Mouse (Mus musculus) stomach, embryonic 14.5 days (tissue): ENCODE measurements around the gene Gm20388. TPM values are rescaled to one million over a fixed set of nuclear protein-coding genes. Genes with fewer than 3 reads are reported as not detected.

ENCODE experiments used
- ATAC-seq: fragments of 200-750 bp; cut with Nextera tagmentation; 2 replicates; pipeline ENCODE4 v1.8.0; 2017; ENCODE audit warnings: low read depth, moderate TSS enrichment; ENCODE audit not compliant: insufficient number of reproducible peaks, insufficient read depth, low FRiP score
- H3K27ac ChIP-seq: fragments of 300-500 bp; sonication (generic); 2 replicates; pipeline ENCODE4 v1.5.1; 2014; ENCODE audit warnings: mild to moderate bottlenecking, low read length, moderate library complexity, mixed read lengths
- H3K27me3 ChIP-seq: fragments of 300-500 bp; sonication (generic); 2 replicates; pipeline ENCODE4 v1.6.1; 2014; ENCODE audit warnings: low read length, control low read depth, mixed read lengths; ENCODE audit not compliant: control insufficient read depth, insufficient read depth
- H3K36me3 ChIP-seq: fragments of 300-500 bp; sonication (generic); 2 replicates; pipeline ENCODE4 v1.6.1; 2014; ENCODE audit warnings: mild to moderate bottlenecking, control low read depth, low read length, moderate library complexity, mixed read lengths; ENCODE audit not compliant: control insufficient read depth, insufficient read depth
- H3K4me1 ChIP-seq: fragments of 300-500 bp; sonication (generic); 2 replicates; pipeline ENCODE4 v1.6.1; 2014; ENCODE audit warnings: low read length, control low read depth, mixed read lengths; ENCODE audit not compliant: control insufficient read depth, insufficient read depth
- H3K4me2 ChIP-seq: fragments of 300-500 bp; sonication (generic); replicated peaks from 2 replicates; pipeline ENCODE4 v1.6.1; 2014; ENCODE audit warnings: low read depth, low read length, control low read depth
- H3K4me3 ChIP-seq: fragments of 300-500 bp; sonication (generic); 2 replicates; pipeline ENCODE4 v1.5.1; 2014; ENCODE audit warnings: low read depth, low read length, control low read depth
- H3K9ac ChIP-seq: fragments of 300-500 bp; sonication (generic); replicated peaks from 2 replicates; pipeline ENCODE4 v1.6.1; 2014; ENCODE audit warnings: low read depth, mild to moderate bottlenecking, control low read depth, low read length, moderate library complexity, mixed read lengths
- H3K9me3 ChIP-seq: fragments of 300-500 bp; sonication (generic); 2 replicates; pipeline ENCODE4 v1.6.1; 2016; ENCODE audit warnings: low read depth, low read length, control low read depth; ENCODE audit not compliant: control insufficient read depth
- WGBS: fragments of 180-500 bp; shearing (Covaris S2); extraction: QIAGEN DNeasy Blood & Tissue Kit; methylation state at CpG from one replicate; pipeline ENCODE4 v1.1.7; 2014; 5-methylcytosine and 5-hydroxymethylcytosine counted together
- polyA plus RNA-seq: library from polyadenylated mRNA; unstranded; fragments of >200 nt; fragmentation: Nextera tagmentation; extraction: Ambion mirVana; gene quantifications from 2 replicates; pipeline ENCODE4 v1.2.1, GENCODE M21; 2014

Gene Gm20388
- polyA plus RNA-seq, 1 experiment from 2014 or later, result 11.4 TPM

GRCm38 (mm10) chr8:121342931-121343330 lies 1432.3 kb downstream of the Gm20388 start:
- no peak overlapping the region for H3K4me2 ChIP-seq
- H3K4me3 ChIP-seq, result no peak overlapping the region
- ATAC-seq, result peak; percentile 16; the same call in 1 of the 2 replicates
- no peaks in the 10 kb centered on the region for H3K9me3 ChIP-seq
- peaks cover 21% of the 10 kb centered on the region for H3K4me1 ChIP-seq
- 24% methylated on average over 13 of the region's 13 CpGs for whole genome bisulfite sequencing
- peak overlapping the region; percentile 10; the same call in 1 of the 2 replicates for H3K27ac ChIP-seq
- H3K9ac ChIP-seq, result no peak overlapping the region
- no peaks in the 10 kb centered on the region for H3K27me3 ChIP-seq
- no peaks in the 10 kb centered on the region for H3K36me3 ChIP-seq

DNA sequence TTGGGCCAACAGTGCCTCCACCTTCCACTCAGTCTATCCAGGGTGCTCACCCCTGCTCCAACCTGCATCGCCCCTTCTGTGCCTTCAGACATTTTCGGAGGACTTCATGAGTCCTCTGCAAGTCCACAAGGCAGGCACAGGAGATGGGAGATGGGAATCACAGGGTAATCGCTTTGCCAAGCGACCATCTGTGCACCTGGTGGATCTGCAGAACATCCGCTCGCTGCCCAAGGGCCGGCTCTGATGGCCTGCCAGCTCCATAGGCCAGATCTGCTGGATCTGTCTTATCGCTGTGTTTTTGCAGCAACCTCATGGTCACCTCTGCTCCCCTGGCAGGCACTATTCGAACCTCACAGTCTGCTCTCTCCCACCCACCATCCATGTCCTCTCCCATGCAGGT lies 1433.8 kb downstream of the Gm20388 start:
- Histone ChIP-seq H3K27me3 (no peaks in the 10 kb centered on the region), H3K4me3 (no peak overlapping the region), H3K27ac (no peak overlapping the region), H3K9me3 (no peaks in the 10 kb centered on the region), H3K9ac (no peak overlapping the region), H3K4me1 (peaks cover 29% of the 10 kb centered on the region), H3K4me2 (no peak overlapping the region), H3K36me3 (no peaks in the 10 kb centered on the region)
- ATAC-seq, result no peak
- WGBS, result 90% methylated on average over 9 of the region's 9 CpGs

- 53% methylated on average over 13 of the region's 13 CpGs for WGBS
- ATAC-seq, result no peak
- no peak overlapping the region for H3K4me2 ChIP-seq
- H3K27ac ChIP-seq, result no peak overlapping the region
- no peaks in the 10 kb centered on the region for H3K9me3 ChIP-seq
- H3K4me3 ChIP-seq, result no peak overlapping the region
- no peaks in the 10 kb centered on the region for H3K36me3 ChIP-seq
- peaks cover 29% of the 10 kb centered on the region for H3K4me1 ChIP-seq
- no peaks in the 10 kb centered on the region for H3K27me3 ChIP-seq
- H3K9ac ChIP-seq, result no peak overlapping the region
Observed at GRCm38 (mm10) chr8:121346175-121346574, 1435.5 kb downstream of the Gm20388 start.

DNA sequence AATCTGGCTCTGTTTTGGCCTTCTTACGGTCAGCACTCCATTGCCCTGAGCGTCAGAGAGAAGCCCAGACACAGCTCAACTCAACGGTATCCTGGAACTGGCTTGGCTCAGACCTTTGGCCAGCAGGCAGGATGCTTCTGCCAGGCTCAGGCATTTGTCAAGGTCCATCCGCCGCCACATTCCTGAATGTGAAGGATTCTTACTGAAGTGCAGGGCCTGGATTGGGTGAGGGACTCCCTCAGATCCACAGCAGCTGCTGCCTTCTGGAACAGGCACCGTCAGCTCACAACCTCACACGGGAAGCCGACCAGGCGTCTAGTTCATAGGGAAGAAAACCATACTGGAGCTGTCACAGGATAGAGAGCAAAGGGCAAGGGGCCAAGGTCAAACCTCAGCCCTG lies 1436.2 kb downstream of the Gm20388 start:
- no peak overlapping the region for H3K4me3 ChIP-seq
- no peaks in the 10 kb centered on the region for H3K9me3 ChIP-seq
- 28% methylated on average over 9 of the region's 9 CpGs for WGBS
- no peak for ATAC-seq
- no peak overlapping the region for H3K9ac ChIP-seq
- no peaks in the 10 kb centered on the region for H3K36me3 ChIP-seq
- no peaks in the 10 kb centered on the region for H3K27me3 ChIP-seq
- H3K4me2 ChIP-seq, result no peak overlapping the region
- H3K27ac ChIP-seq, result peak overlapping the region; percentile 44; the same call in 1 of the 2 replicates
- peaks cover 29% of the 10 kb centered on the region for H3K4me1 ChIP-seq

- no peak overlapping the region for H3K27ac ChIP-seq
Observed at GRCm38 (mm10) chr8:121348998-121349397, 1438.4 kb downstream of the Gm20388 start.

DNA sequence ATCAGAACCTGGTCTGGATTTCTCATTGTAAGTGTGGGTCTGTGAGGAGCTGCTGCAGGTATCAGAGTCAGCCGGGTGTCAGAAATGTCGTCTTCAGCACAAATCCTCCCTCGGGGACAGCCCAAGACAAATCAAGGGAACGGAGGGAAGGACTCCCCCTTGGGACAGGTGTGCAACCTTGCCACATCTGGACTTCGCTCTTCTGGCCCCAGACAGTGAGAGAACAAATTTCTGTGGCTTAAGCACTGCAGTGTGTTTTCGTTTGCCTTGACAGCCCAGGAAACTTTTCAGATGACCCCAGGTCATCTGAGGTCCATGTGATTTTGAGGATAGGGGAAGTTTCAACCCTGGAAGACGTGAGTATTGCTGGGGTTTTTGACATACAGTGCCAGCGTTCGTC lies 1440.2 kb downstream of the Gm20388 start:
- WGBS, result 60% methylated on average over 9 of the region's 9 CpGs

More at GRCm38 (mm10) chr8:121348998-121349397, 1438.4 kb downstream of the Gm20388 start:
- Histone ChIP-seq H3K27me3 (no peaks in the 10 kb centered on the region), H3K4me2 (no peak overlapping the region), H3K4me3 (no peak overlapping the region), H3K9me3 (no peaks in the 10 kb centered on the region), H3K9ac (no peak overlapping the region), H3K4me1 (peaks cover 17% of the 10 kb centered on the region), H3K36me3 (no peaks in the 10 kb centered on the region)
- ATAC-seq, result no peak
- 26% methylated on average over 4 of the region's 4 CpGs for WGBS

DNA sequence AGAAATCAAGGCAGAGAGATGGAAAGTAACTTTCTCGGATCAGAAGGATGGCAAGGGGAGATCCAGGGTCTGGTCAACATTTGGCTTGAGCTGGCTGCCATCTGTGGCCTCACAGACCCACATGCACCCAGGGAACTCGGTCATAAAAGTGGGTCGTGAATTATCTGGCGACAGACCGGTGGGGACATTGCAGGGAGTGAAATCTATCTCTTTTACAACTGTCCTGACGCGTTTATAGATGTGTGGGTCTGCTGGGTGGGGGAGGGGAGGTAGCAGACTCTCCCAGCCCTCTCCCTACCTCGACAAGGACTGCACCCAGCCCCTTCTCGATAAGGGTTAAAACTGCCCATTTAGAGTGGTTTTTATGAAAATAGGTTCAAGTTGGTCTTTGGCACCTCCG lies 1444.2 kb downstream of the Gm20388 start:
- Histone ChIP-seq H3K4me2 (no peak overlapping the region), H3K4me1 (peaks cover 11% of the 10 kb centered on the region), H3K9ac (no peak overlapping the region), H3K36me3 (no peaks in the 10 kb centered on the region), H3K4me3 (no peak overlapping the region), H3K27me3 (no peaks in the 10 kb centered on the region), H3K9me3 (no peaks in the 10 kb centered on the region), H3K27ac (no peak overlapping the region)
- WGBS, result 50% methylated on average over 10 of the region's 10 CpGs
- ATAC-seq, result no peak

More for the DNA sequence above, 1440.2 kb downstream of the Gm20388 start:
- no peaks in the 10 kb centered on the region for H3K27me3 ChIP-seq
- ATAC-seq, result no peak
- no peak overlapping the region for H3K4me2 ChIP-seq
- H3K36me3 ChIP-seq, result no peaks in the 10 kb centered on the region
- H3K4me3 ChIP-seq, result no peak overlapping the region
- no peaks in the 10 kb centered on the region for H3K9me3 ChIP-seq
- no peak overlapping the region for H3K9ac ChIP-seq
- peaks cover 16% of the 10 kb centered on the region for H3K4me1 ChIP-seq
- no peak overlapping the region for H3K27ac ChIP-seq

GRCm38 (mm10) chr8:121357451-121357850 lies 1446.8 kb downstream of the Gm20388 start:
- Histone ChIP-seq H3K27me3 (no peaks in the 10 kb centered on the region), H3K4me2 (no peak overlapping the region), H3K36me3 (no peaks in the 10 kb centered on the region), H3K9me3 (no peaks in the 10 kb centered on the region), H3K9ac (no peak overlapping the region), H3K4me3 (no peak overlapping the region), H3K4me1 (peaks cover 14% of the 10 kb centered on the region), H3K27ac (no peak overlapping the region)
- ATAC-seq, result no peak
- WGBS, result 90% methylated on average over 4 of the region's 4 CpGs

- no peak for ATAC-seq
- WGBS, result 63% methylated on average over 4 of the region's 4 CpGs
- peak overlapping the region; percentile 44; the same call in 1 of the 2 replicates for H3K27ac ChIP-seq
- H3K4me1 ChIP-seq, result peaks cover 14% of the 10 kb centered on the region
- no peaks in the 10 kb centered on the region for H3K27me3 ChIP-seq
- no peaks in the 10 kb centered on the region for H3K36me3 ChIP-seq
- H3K9ac ChIP-seq, result no peak overlapping the region
- no peaks in the 10 kb centered on the region for H3K9me3 ChIP-seq
- no peak overlapping the region for H3K4me3 ChIP-seq
- no peak overlapping the region for H3K4me2 ChIP-seq
Observed at GRCm38 (mm10) chr8:121358609-121359008, 1448.0 kb downstream of the Gm20388 start.
